Mouse (Mus musculus): ENCODE measurements around the gene Prickle2. TPM values are rescaled to one million over a fixed set of nuclear protein-coding genes. Genes with fewer than 3 reads are reported as not detected.

The Prickle2 gene
- polyA plus RNA-seq, 1 experiment from 2014 or later, result 7.5 TPM

DNA sequence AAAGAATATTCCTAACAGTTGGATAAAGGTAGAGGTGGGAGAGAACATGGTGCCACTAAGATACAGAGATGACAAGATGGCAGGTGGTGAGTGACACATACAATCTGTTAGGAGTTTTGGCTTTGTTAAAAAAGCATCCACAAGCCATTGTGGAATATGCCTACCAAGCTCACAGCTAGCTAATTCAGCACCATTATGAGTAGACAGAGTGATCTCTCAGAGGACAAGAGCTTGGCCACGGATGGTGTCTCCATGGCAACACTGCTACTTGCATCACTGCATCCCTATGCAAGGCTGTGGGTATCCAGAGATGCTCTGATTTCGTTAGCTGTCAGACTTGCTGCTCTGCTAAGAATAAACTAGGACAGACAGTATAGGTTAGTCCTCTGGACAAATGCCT lies 238.6 kb downstream of the Prickle2 start:
- Histone ChIP-seq H3K4me1 (peaks cover 13% of the 10 kb centered on the region; the same call in 1 of the 2 replicates), H3K36me3 (no peaks in the 10 kb centered on the region), H3K4me2 (replicated peaks) (no peak overlapping the region), H3K4me3 (no peak overlapping the region), H3K9ac (no peak overlapping the region), H3K27me3 (no peaks in the 10 kb centered on the region), H3K9me3 (no peaks in the 10 kb centered on the region), H3K27ac (no peak overlapping the region)
- ATAC-seq (ENCODE audit: insufficient number of reproducible peaks, insufficient read depth, low FRiP score, low TSS enrichment), result no peak
- 76% methylated on average over 2 of the region's 2 CpGs for WGBS

DNA sequence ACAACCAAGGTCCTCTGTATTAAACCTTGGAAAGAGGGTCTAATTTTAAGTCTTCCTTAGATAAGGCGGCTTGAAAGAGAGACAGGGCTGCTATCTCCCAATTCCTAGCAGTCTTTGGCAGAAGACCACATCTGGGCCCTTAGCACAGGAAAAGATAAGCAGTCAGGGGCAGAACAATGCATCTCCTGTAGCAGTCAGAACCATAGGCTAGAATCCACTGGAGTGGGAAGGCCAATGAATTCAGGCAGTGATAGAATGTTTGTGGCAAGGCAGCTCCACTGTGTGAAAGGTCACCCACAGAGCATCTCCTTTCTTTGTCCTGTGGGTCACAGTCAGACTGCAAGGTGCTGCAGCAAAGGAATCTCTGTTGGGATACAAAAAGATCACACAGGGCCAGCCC lies 240.3 kb downstream of the Prickle2 start:
- Histone ChIP-seq H3K4me1 (peaks cover 17% of the 10 kb centered on the region), H3K27ac (no peak overlapping the region), H3K36me3 (no peaks in the 10 kb centered on the region), H3K4me2 (replicated peaks) (no peak overlapping the region), H3K9me3 (no peaks in the 10 kb centered on the region), H3K27me3 (no peaks in the 10 kb centered on the region), H3K4me3 (no peak overlapping the region), H3K9ac (no peak overlapping the region)
- ATAC-seq (ENCODE audit: insufficient number of reproducible peaks, insufficient read depth, low FRiP score, low TSS enrichment), result no peak
- WGBS, result 68% methylated on average over 1 of the region's 1 CpGs

DNA sequence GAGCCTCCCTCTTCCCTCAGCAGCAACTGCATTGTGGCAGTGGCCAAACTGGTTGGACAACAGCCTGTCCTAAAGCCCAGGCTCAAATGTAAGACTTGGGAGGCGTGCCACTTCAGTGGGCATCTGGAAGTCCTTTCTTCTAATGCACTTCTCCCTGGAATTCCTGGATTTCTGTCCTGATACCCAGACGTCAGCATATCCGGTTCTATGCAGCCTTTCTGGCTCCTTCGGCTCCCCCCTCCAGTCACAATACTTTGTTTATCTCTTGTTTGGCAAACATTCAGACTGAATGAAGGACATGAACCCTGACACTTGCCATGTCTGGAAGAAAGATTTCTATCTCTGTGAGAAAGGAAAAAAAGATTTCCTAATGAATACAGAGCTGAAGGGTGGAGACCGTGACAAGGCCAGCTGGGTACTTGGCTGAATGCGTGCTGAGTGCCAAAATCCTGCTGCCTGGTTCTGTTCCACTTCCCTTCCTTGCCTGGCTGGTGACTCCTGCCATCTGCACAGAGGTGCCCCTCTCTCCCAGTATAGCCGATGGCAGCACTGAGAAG lies 241.1 kb downstream of the Prickle2 start:
- Histone ChIP-seq H3K4me2 (replicated peaks) (no peak overlapping the region), H3K4me3 (no peak overlapping the region), H3K9me3 (no peaks in the 10 kb centered on the region), H3K27me3 (no peaks in the 10 kb centered on the region), H3K36me3 (no peaks in the 10 kb centered on the region), H3K27ac (no peak overlapping the region), H3K9ac (no peak overlapping the region), H3K4me1 (peaks cover 21% of the 10 kb centered on the region)
- 55% methylated on average over 7 of the region's 7 CpGs for WGBS
- no peak for ATAC-seq (ENCODE audit: insufficient number of reproducible peaks, insufficient read depth, low FRiP score, low TSS enrichment)

DNA sequence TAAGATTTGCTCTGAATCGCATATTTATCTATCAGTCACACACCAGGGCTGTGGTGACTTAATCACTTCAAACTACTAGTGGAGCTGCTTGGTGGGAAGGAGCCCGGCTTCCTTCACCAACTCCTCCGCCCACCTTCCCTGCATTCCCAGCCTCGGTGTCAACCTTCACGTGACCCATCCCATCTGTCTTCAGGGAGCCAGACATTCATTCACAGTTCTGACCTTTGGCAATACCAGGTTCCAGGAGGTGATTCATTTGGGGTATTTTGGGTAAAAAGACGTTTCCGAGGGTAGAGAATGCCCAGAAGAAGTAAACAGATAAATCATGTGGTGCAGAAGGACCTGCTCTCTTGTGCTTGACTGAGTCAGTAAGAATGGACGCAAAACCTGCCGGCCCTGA lies 242.2 kb downstream of the Prickle2 start:
- 72% methylated on average over 9 of the region's 9 CpGs for WGBS
- Histone ChIP-seq H3K27ac (no peak overlapping the region), H3K9me3 (no peaks in the 10 kb centered on the region), H3K4me2 (replicated peaks) (no peak overlapping the region), H3K36me3 (no peaks in the 10 kb centered on the region), H3K9ac (no peak overlapping the region), H3K4me1 (peaks cover 14% of the 10 kb centered on the region), H3K27me3 (no peaks in the 10 kb centered on the region), H3K4me3 (no peak overlapping the region)
- no peak for ATAC-seq (ENCODE audit: insufficient number of reproducible peaks, insufficient read depth, low FRiP score, low TSS enrichment)

DNA sequence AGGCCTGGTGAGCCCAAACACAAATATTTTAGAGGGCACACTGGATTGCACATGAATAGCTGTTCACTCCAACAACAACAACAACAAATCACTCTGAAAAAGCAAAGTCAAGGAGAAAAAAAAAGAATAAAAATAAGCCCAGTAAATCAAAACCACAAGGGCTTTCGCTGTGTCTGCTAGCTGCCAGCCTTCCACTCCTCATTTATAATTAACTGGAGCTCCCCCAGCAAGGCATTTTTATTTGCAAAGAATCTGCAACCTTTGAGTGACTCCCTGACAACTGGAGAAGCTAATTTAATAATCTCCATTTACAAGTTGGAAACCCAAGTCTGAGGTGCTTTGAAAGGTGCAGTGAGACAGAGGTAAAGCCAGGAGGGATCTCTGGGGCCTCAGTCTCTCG lies 245.2 kb downstream of the Prickle2 start:
- Histone ChIP-seq H3K4me1 (peaks cover 8% of the 10 kb centered on the region), H3K36me3 (no peaks in the 10 kb centered on the region), H3K4me2 (replicated peaks) (no peak overlapping the region), H3K27me3 (no peaks in the 10 kb centered on the region), H3K9ac (no peak overlapping the region), H3K4me3 (no peak overlapping the region), H3K27ac (no peak overlapping the region), H3K9me3 (no peaks in the 10 kb centered on the region)
- ATAC-seq (ENCODE audit: insufficient number of reproducible peaks, insufficient read depth, low FRiP score, low TSS enrichment), result no peak
- 58% methylated on average over 2 of the region's 2 CpGs for WGBS

DNA sequence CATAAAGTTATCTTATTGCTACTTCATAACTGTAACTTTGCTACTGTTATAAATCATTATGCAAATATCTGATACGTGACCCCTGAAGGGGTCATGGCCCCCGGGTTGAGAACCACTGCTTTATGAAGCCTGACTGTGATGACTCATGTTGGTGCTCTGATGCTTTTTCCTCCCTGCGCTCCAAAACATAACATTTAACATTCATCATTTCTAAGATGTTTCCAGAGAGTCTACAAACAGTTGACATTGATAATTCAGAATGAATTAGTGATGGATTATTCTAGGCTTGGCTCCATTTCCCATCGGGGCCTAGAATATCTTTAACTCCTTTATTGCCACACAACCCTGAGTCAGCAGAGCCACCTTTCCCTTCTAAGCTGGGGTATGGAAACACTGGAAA lies 247.9 kb downstream of the Prickle2 start:
- no peaks in the 10 kb centered on the region for H3K9me3 ChIP-seq
- no peaks in the 10 kb centered on the region for H3K36me3 ChIP-seq
- 87% methylated on average over 4 of the region's 4 CpGs for WGBS
- H3K27ac ChIP-seq, result no peak overlapping the region
- no peak overlapping the region for H3K4me3 ChIP-seq
- H3K9ac ChIP-seq, result no peak overlapping the region
- no peaks in the 10 kb centered on the region for H3K27me3 ChIP-seq
- H3K4me1 ChIP-seq, result peaks cover 8% of the 10 kb centered on the region
- ATAC-seq (ENCODE audit: insufficient number of reproducible peaks, insufficient read depth, low FRiP score, low TSS enrichment), result no peak
- no peak overlapping the region for H3K4me2 ChIP-seq (replicated peaks)

DNA sequence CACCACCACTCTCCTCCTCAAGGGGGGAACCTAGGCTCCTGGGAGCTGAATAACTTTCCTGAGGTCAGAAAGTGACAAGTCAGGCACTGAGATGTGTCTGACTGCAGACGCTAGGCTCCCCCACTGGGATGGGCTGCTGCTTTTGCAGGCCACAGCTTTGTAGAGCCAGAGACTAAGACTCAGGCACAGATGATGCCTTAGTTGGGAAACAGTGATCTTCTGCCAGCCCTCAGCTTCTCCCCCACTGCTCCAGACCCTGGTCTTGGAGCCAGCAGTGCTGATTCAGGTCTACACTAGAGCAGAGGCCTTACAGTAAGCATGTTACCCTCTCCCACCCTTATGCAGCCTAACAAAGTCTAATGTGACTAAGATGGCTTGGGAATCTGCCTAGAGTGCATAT lies 254.5 kb downstream of the Prickle2 start:
- H3K27ac ChIP-seq, result no peak overlapping the region
- no peaks in the 10 kb centered on the region for H3K27me3 ChIP-seq
- H3K36me3 ChIP-seq, result no peaks in the 10 kb centered on the region
- WGBS, result 55% methylated on average over 1 of the region's 1 CpGs
- H3K4me1 ChIP-seq, result no peaks in the 10 kb centered on the region
- H3K9me3 ChIP-seq, result no peaks in the 10 kb centered on the region
- H3K9ac ChIP-seq, result no peak overlapping the region
- 0 out of 2 replicates have a peak, but pooled peaks have one; percentile 6 for ATAC-seq (ENCODE audit: insufficient number of reproducible peaks, insufficient read depth, low FRiP score, low TSS enrichment)
- H3K4me3 ChIP-seq, result no peak overlapping the region
- H3K4me2 ChIP-seq (replicated peaks), result no peak overlapping the region

DNA sequence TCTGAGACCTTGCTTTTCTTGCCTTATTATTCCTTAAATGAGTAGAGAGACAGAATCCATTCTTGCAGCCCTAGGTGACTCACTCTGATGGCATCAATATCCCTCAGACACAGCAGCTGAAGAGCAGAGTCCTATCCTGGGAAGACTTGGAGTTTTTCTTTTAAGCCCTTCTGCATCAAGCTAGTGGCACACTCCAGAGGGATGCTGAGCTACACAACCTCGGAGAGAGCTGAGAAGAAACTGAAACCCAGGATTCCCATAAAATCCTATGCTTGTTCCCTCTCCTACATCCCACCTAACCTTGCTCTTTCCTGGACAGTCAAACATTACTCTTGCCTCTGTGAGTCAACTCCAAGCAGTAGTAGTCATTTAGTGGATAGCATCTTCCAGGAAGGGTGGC lies 256.0 kb downstream of the Prickle2 start:
- Histone ChIP-seq H3K9ac (no peak overlapping the region), H3K4me2 (replicated peaks) (no peak overlapping the region), H3K27me3 (no peaks in the 10 kb centered on the region), H3K9me3 (no peaks in the 10 kb centered on the region), H3K4me3 (no peak overlapping the region), H3K27ac (no peak overlapping the region), H3K36me3 (no peaks in the 10 kb centered on the region), H3K4me1 (no peaks in the 10 kb centered on the region)
- no peak for ATAC-seq (ENCODE audit: insufficient number of reproducible peaks, insufficient read depth, low FRiP score, low TSS enrichment)
- 97% methylated on average over 1 of the region's 1 CpGs for WGBS

DNA sequence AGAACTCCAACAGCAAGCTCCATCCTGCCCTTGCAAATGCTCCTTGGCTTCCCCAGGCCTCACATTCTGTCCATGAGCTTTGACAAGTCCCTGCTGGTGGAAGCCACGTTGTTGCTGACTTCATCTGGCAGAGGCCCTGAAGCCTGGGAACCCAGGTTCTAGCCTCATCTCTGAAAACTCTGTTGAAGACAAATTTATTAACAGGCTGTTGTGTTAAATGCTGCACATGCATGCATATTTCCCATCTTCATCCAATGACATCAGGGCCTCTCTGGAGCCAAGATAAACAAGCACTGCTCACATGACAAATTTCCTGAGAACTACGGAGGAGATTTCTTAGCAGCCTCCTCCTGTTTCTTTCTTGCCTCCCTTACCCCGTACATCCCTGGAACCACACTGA lies 259.3 kb downstream of the Prickle2 start:
- 57% methylated on average over 3 of the region's 3 CpGs for WGBS
- no peak for ATAC-seq (ENCODE audit: insufficient number of reproducible peaks, insufficient read depth, low FRiP score, low TSS enrichment)
- no peaks in the 10 kb centered on the region for H3K36me3 ChIP-seq
- H3K9ac ChIP-seq, result no peak overlapping the region
- no peak overlapping the region for H3K4me2 ChIP-seq (replicated peaks)
- no peak overlapping the region for H3K27ac ChIP-seq
- H3K4me1 ChIP-seq, result no peaks in the 10 kb centered on the region
- H3K27me3 ChIP-seq, result no peaks in the 10 kb centered on the region
- H3K9me3 ChIP-seq, result no peaks in the 10 kb centered on the region
- no peak overlapping the region for H3K4me3 ChIP-seq

DNA sequence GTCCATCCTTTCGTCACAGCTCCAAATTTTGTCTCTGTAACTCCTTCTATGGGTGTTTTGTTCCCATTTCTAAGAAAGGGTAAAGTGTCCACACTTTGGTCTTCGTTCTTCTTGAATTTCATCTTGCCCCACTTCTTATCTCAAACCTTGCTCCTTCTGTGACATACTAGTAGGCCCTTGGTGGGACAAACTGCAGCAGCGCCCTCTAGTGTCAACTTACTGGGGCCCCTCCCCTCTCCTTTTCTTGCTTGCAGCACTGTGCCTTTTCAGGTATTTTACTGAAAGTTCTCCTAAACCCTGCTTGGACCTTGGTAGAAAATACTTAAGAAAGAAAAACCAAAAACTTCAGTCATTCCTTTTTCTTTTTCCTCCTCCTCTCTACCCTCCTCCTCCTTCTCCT lies 264.8 kb downstream of the Prickle2 start:
- no peak for ATAC-seq (ENCODE audit: insufficient number of reproducible peaks, insufficient read depth, low FRiP score, low TSS enrichment)
- WGBS, result 59% methylated on average over 3 of the region's 3 CpGs

DNA sequence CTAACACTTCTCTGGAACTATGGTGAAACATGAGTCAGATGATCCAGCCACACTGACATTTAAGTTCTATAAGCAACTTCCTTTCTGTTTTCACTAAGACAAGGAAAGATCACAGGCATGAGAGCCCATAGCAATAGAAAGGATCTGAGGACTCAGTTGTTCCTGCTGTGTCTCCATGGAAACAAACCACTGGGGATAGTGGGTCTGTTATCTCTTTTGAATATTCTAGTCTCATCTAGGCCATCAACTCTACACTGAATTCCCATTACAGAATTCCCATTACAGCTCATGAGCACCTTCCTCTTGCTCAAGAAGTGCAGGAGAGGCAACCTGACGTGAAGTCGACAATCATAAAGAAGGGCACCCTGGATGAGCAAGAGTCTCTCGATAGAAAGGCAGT lies 265.7 kb downstream of the Prickle2 start:
- H3K9me3 ChIP-seq, result no peaks in the 10 kb centered on the region

More for the DNA sequence above, 264.8 kb downstream of the Prickle2 start:
- Histone ChIP-seq H3K9me3 (no peaks in the 10 kb centered on the region), H3K4me3 (no peak overlapping the region), H3K27ac (no peak overlapping the region), H3K4me2 (replicated peaks) (no peak overlapping the region), H3K36me3 (no peaks in the 10 kb centered on the region), H3K9ac (no peak overlapping the region), H3K4me1 (no peaks in the 10 kb centered on the region), H3K27me3 (no peaks in the 10 kb centered on the region)

DNA sequence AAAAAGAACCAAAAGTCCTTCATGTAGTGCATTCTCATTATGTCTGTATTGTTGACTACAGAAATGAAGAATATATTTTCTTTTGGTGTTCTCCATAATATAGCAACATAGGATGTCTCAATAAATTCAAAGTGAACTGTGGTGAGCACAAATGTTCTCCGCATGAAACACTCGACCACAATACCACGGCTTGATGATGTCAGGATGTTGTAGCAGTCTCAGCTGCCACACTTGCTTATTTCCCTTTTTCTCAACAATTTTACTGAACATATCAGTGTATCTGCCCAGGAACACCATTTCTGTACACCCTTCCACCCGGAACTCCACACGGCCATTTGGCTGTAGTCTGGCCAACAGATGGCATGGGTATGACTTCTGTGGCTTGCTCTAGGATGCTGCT lies 273.8 kb downstream of the Prickle2 start:
- Histone ChIP-seq H3K4me2 (replicated peaks) (no peak overlapping the region), H3K27ac (no peak overlapping the region), H3K36me3 (no peaks in the 10 kb centered on the region), H3K9me3 (no peaks in the 10 kb centered on the region), H3K4me1 (no peaks in the 10 kb centered on the region), H3K27me3 (no peaks in the 10 kb centered on the region), H3K4me3 (no peak overlapping the region), H3K9ac (no peak overlapping the region)
- 90% methylated on average over 5 of the region's 5 CpGs for WGBS
- no peak for ATAC-seq (ENCODE audit: insufficient number of reproducible peaks, insufficient read depth, low FRiP score, low TSS enrichment)

More for the DNA sequence above, 265.7 kb downstream of the Prickle2 start:
- no peaks in the 10 kb centered on the region for H3K36me3 ChIP-seq
- no peak overlapping the region for H3K27ac ChIP-seq
- H3K27me3 ChIP-seq, result no peaks in the 10 kb centered on the region
- no peak overlapping the region for H3K9ac ChIP-seq
- H3K4me1 ChIP-seq, result no peaks in the 10 kb centered on the region
- 94% methylated on average over 3 of the region's 3 CpGs for WGBS
- H3K4me3 ChIP-seq, result no peak overlapping the region
- H3K4me2 ChIP-seq (replicated peaks), result no peak overlapping the region
- ATAC-seq (ENCODE audit: insufficient number of reproducible peaks, insufficient read depth, low FRiP score, low TSS enrichment), result no peak
